Mouse (Mus musculus): ENCODE results near the gene Rgs3. TPM values are rescaled to one million over a fixed set of nuclear protein-coding genes. Genes with fewer than 3 reads are reported as not detected.

The Rgs3 gene
- total RNA-seq, 1 experiment from 2014 or later: 6.2 TPM

DNA sequence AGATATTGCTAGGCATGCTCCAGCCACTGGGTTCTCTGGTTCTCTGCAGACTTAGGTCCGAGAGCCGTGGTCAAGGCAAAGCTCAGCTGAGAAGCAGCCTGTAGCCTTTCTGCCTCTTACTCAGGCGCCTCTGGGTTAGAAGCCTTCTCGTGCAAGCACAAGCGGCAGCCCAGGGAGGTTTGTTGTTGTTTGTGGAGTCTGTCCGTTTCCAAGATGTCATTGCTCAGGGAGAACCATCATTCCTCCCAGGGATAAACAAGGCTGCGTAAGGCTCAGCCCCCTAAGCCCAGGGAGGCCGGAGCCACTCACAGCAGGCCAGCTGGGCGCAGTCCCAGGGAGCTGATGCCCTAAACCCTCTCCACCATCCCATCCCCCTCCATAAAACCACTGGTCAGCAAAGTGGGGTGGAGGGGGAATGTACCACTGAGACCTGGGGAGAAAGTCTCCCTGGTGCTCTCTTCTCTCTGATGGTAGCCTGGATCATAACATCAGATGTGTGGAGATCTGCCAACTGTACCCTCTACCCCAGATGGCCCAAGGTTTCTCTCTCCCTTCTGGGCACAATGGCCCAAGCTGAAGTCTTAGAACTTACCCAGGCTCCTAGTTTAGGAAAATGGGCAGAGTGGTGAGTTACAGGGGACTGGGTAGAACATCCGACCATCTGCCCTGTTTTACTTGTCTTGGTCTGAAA lies 117.5 kb downstream of the Rgs3 start:
- ATAC-seq (replicated peaks; ENCODE audit: low read depth, poor library complexity, severe bottlenecking): no peak

DNA sequence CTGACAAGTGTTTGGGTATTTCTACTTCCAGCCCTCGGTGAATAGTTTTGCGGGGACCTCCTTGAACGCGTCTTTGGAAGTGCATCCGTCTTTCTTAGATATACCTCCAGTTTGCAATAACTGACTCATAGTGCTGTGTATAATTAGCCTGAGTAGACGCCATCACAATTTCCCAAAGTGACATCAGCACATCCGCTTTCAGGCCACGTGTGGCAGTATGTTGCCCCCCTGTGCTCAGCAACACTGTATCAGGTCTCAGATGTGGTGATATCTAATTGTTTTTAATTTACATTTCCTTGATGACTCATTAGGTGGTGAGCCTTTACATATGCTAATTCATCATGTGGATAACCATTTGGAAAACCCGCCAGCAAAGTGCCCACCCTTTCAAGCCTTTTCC lies 119.5 kb downstream of the Rgs3 start:
- ATAC-seq (replicated peaks; ENCODE audit: low read depth, poor library complexity, severe bottlenecking): no peak

DNA sequence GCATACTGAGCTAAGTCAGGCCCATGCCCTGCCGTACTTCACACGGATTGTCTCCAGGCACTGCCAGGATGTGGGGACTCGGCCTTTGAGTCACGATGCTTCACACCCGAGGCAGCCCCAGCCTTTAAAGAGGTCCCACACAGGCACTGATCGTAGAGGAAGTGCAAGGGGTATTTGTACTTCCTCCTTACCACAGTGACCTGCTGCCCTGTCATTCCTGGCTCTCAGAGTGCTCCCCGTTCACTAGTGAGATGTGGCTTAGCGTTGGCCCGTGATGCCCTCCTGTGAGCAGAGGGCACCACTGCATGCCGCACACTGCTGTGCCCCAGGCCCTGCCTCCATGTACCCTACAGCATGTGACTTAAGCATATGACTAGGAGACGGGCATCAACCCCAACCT lies 121.8 kb downstream of the Rgs3 start:
- ATAC-seq (replicated peaks; ENCODE audit: low read depth, poor library complexity, severe bottlenecking): peak; percentile 85

DNA sequence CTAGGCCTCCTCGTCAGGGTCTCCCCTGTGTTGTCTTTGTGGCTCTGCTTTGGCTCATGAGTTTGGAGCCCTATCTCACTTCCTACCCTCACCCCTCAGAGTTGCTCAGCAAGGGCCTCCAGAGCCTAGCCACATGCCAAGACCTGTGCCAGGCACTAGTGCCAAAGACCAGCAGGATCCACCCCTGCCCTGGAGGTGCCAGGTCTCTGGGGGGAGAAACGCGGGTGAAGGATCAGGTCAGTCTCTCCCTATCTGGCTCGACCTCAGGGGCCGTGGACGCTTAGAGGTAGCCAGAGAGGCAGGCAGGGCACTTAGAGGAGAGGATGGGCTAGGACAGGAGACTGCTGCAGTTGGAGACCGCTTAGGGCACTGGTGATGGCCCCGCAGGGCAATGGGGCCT lies 122.7 kb downstream of the Rgs3 start:
- no peak for ATAC-seq (replicated peaks; ENCODE audit: low read depth, poor library complexity, severe bottlenecking)

DNA sequence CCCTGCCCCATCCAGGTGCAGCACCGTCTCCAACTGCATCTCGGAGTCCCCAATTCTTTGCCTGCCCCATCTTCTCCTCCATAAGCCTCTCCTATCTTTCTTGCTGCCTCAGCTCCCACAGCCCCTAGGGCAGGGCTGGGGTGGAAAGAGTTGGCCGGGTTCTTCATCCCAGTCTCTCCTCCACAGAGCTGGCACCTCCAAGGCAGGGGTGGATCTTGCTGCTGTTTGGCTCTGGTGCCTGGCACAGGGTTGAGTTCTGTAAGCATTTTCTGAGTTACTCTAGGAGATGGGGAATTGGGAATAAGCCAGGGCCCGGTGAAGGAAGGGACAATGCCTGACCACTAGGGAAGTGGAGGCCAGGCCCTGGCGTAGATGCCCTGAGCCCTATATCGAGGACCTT lies 123.5 kb downstream of the Rgs3 start:
- no peak for ATAC-seq (replicated peaks; ENCODE audit: low read depth, poor library complexity, severe bottlenecking)

DNA sequence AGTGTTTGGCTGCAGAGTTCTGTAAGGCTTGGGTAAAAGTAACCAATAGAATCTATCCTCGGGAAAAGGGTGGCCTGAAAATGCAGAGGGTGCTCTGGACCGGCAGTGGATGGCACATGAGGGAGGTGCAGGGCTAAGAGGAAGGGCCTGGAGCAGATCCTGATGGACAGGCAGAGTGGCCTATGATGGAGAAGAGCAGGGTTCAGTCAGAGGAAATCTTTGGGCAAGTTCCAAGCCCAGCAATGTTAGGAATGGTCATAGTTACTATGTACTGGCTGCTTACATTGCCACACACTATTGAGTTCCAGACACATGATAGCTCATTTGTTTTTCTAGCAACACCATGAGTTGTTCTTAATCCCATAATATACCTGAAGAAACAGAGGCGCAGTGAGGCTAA lies 124.7 kb downstream of the Rgs3 start:
- ATAC-seq (replicated peaks; ENCODE audit: low read depth, poor library complexity, severe bottlenecking): no peak

DNA sequence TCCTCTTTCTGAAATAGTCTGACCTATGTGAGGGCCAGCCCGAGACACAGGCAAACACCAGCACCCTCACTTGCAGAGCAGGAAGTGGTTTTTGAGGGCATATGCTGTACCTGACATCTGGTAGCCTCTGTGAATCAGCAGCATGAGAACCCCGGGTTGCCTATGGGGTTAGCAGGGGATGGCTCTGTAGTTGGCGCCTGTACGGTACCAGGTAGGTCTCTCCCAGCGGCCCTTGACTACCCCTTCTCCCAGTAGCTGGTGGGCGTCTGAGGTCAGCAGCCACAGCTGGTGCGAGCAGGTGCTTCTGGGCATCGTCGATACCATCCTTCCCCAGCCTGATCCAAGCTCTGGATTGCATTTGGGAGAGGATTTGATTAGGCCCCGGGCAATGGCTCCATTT lies 125.6 kb downstream of the Rgs3 start:
- ATAC-seq (replicated peaks; ENCODE audit: low read depth, poor library complexity, severe bottlenecking): peak; percentile 64

DNA sequence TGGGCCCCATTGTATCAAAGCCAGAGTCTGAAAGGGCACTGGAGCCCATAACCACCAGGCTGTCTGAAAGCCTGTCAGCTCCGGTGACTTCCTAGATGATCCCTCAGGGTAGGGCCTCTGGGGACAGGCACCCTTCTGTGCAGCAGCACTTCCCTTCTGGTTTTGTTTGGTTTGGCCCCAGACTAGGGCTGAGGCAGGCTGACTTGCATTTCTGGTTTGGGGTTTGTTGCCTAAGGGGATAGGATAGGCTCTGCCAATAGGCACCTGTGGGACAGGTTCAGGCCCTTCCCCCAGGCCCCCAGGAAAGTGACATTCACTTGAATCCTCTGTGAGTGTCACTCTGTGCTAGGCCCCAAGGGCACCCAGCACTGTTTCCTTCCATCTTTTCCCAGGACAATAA lies 127.1 kb downstream of the Rgs3 start:
- ATAC-seq (replicated peaks; ENCODE audit: low read depth, poor library complexity, severe bottlenecking): peak; percentile 66

DNA sequence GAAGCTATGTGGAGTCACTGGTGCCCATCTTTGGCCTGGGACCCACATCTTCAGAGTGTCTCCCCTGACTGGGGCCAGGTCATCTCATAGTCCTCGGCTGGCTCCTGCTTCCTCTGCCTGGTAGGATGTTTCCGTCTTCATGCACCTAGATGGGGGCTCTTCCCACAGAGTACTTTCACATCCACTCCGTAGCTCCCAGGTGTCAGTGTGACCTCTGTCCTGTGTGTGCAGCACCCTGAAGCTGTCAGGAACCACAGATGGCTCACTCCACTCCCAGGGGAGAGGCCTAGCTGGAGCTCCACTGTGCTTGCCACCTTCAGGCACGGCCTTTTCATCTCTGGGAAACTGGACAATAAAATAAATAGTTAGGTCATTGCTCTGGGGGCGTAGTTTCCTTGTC lies 128.5 kb downstream of the Rgs3 start:
- no peak for ATAC-seq (replicated peaks; ENCODE audit: low read depth, poor library complexity, severe bottlenecking)

DNA sequence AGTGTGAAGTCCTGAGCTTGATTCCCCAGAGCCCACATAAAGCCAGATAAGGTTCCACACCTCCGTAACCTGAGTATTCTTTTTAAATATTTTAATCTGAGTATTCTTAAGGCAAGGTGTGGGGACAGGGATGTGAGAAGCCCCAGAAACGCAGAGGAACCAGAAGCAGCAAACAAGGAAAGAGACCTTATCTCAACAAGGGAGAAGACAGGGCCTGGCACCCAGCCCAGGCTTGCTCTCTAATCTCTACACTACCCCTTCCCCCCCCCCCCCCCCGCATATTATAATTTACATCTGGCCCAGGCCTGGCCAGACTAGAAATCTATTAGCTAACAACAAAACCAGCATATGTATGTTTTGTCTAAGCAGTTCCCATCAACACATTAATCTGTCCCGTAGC lies 131.3 kb downstream of the Rgs3 start:
- no peak for ATAC-seq (replicated peaks; ENCODE audit: low read depth, poor library complexity, severe bottlenecking)

DNA sequence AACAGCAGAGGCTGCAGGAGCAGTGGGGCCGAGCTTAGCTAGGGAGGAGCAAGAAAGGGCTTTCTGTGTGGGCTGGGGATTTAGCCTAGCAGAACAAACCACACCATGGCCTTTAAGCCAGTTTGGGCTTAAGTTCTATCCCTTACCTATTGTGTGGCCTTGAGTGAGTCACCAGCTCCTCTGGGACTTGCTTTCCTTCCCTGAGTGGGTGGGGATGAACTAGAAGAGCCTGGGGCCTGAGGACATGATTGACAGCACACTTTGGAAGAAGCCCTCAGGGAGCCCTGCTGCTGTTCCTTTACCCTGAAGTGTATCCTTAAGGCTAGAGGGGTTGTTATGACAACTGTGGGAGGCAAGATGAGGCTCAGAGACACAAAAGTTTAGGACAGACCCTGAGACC lies 132.0 kb downstream of the Rgs3 start:
- no peak for ATAC-seq (replicated peaks; ENCODE audit: low read depth, poor library complexity, severe bottlenecking)

DNA sequence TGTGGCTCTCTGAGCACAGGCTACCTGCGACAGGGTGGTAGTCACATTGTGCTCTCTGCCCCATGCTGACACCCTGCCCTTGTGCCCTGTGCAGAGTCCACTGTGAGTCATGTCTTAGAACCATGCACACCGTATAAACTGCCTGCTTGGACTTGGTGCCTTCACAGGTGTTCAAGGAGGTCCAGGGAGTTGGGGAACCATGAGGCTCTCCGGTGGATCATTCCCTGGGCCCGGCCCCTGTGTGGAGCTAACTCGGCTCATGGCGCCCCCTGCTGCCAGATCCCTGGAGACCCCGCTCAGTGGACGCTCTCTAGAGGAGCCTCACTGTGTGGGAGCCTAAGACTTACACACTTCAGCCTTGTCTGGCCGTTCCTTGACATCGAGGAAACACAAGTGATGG lies 134.2 kb downstream of the Rgs3 start:
- peak; percentile 46; the same call in 1 of the 2 replicates for ATAC-seq (replicated peaks; ENCODE audit: low read depth, poor library complexity, severe bottlenecking)

DNA sequence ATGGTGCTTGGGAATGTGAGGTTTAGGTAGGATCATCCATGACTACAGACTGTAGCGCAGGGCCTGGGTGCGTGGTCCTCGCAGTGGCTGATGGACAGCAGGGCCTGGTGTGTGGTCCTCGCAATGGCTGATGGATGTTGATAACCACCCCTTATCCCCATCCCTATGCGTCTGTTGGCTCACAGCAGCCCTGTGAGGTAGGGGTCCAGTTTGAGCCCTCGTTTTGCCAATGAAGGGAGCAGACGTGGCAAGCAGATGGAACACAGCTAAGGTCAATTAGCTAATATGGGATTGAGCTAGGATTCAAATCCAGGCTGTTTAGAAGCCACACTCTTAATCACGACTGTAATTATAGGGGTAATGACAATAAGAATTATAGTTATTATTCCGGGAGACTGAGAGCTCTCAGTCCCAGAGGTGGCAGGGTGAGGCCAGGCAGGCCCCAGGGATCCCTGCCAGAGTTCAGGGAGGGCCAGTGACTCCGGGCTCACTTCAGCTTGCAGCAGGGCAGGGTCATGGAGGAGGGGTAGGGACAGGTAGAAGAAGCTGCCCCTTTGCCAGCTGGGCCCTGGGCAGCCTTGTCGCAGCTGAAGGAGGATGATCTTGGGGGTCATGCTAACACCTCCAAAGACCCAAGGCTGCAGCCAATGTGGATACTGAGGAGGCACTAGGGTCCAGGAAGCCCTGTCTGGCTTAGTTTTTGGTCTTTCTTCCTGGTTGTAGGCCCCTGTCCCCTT lies 135.2 kb downstream of the Rgs3 start:
- no peak for ATAC-seq (replicated peaks; ENCODE audit: low read depth, poor library complexity, severe bottlenecking)

DNA sequence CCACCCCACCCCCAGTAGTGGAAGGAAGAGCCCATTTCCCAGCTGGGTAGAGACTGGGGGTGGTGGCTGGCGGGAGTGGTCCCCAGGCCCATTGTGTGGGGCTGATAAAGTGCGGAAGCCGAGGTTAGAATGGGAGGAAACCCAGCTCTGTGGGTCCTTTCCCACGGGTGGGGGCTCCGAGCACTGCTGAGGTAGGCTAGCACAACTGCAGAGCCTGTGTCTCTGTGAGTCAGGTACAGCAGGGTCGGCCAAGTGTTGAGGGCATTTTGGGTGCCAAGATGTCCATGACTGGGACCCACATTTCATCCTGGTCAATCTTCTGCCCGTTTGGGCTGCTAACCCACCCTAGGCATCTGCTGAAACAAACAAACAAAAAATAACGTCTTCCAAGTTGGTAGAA lies 135.9 kb downstream of the Rgs3 start:
- ATAC-seq (replicated peaks; ENCODE audit: low read depth, poor library complexity, severe bottlenecking): no peak

DNA sequence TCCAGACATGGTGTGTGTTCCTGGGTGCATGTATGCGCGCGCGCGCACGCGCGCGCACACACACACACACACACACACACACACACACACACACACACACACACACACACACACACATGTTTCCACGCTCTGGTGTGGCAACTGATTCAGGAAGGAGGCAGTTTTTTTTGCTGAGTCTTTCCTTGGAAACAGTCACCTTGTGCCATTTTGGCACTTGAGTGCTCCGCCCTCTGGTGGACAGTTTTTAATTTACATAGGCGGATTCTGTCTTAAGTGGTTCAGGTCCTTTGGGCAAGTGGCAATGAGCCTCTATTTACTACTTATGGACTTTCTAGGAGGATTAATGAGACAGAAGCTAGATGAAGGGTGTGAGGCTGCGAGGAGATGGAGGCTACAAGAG lies 136.3 kb downstream of the Rgs3 start:
- peak; percentile 35; the same call in 1 of the 2 replicates for ATAC-seq (replicated peaks; ENCODE audit: low read depth, poor library complexity, severe bottlenecking)

DNA sequence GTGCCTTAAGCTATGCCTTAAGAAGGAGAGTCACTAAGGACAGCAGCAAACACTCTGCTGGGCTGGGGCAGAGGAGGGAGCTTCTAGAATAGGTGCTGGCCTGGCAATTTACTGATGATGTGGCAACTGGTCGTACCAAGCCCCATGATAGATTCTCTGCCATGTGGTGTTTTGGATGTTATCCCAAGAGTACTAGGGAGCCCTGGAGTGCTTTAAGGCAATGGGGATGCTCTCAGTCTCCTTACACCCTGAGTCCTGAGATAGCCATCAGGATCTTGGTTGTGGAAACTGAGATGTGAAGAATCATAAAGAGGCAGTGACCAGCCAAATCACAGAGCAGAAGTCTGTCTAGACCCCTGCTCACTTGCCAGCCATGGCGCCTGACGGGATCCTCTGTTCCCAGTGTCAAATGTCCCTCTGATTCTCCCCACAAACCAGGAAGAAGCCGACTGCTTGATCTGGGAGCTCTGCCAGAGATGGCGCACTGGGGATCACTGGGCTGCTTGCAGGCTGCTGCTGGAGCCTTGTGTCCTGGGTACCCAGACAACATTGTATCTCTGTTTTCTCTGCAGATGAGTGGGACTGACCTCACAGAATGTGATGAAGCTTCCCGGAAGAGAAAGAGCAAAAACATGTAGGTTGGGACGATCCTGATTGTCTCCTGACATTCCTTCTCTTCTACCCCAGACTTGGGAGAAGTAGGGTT lies 137.2 kb downstream of the Rgs3 start:
- ATAC-seq (replicated peaks; ENCODE audit: low read depth, poor library complexity, severe bottlenecking): no peak

DNA sequence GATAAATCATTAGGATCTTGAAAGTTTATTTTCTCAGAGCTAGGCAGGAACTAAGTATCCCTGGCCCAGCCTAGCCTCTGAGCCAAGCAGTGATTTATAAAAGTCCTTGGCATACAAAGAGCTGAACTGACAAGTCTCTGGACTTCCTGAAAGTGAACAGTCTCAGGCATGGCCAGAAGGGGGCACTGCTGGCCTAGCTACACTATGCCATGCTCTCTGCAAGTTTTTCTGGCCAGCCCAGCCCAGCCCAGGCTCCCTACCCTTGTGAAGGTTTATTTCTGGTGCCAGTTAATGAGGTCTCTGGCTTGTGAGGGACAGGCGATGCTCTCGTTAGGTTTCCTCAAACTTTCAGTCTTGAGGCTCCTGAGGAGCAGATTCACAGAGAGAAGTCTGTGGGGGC lies 137.8 kb downstream of the Rgs3 start:
- ATAC-seq (replicated peaks; ENCODE audit: low read depth, poor library complexity, severe bottlenecking): peak; percentile 61

DNA sequence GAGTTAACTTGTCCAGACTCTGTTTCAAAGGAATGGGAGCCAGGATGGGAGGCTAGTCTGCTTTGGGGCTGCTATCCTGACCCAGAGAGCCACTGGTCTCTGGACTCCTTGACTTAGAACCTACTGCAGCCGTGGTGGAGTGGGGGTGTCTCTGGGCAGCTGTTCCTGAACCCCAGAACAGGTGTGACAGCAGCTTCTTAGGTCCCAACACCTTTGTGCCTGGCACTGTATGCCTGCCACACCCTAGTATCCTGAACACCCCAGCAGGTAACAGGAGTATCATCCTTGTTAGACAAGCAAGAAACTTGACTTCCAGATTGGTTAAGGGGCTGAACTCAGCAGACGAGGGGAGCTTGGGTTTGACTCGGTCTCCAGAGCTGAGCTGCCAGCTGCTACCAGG lies 138.9 kb downstream of the Rgs3 start:
- no peak for ATAC-seq (replicated peaks; ENCODE audit: low read depth, poor library complexity, severe bottlenecking)

DNA sequence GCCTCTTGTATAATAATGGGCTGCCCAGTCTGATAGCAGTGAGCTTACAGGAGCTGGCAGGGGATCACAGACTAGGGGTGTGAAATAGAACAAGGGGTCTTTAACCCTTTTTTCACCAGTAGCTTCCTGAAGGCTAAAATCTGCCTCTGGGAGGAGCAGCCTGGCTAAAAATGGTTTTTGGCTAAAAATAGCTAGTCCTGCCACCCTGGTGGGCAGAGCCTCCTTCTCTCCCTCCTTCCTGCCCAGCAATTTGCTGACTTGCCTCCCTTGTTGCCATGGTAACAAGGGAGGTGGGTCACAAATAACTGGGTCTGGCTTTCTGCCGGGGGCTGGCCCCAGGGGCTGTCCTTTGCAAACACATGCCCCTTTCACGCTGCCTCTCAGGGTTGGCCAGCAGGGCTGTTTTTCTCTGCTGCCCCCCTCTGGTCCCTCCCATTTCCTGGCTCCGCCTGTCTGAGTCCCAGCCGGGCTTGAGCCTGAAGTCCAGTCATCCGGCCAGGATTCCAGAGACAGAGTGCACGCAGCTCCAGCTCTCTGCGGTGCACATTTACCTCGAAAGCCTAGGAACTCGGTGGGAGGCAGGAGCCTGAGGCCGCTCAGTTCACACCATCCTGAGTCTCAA lies 139.7 kb downstream of the Rgs3 start:
- ATAC-seq (replicated peaks; ENCODE audit: low read depth, poor library complexity, severe bottlenecking): peak; percentile 88

DNA sequence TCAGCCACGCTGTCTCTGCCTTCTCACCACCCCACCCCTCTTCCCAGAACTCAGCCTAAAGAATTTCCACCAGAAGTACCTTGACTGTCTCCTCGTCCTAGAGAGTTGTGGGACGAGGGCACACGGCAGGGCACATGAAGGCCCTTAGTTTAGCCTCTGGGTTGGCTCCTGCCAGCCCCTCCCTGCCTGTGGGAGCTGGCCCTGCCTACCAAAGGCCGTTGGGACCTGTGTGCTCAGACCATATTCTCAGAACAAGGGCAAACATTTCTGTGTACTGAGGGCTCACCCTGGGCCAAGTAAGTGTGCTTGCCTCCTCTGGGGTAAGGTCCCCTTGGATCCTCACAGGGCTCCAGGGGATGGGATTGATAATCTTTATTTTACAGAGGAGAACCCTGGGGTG lies 140.8 kb downstream of the Rgs3 start:
- ATAC-seq (replicated peaks; ENCODE audit: low read depth, poor library complexity, severe bottlenecking): no peak

DNA sequence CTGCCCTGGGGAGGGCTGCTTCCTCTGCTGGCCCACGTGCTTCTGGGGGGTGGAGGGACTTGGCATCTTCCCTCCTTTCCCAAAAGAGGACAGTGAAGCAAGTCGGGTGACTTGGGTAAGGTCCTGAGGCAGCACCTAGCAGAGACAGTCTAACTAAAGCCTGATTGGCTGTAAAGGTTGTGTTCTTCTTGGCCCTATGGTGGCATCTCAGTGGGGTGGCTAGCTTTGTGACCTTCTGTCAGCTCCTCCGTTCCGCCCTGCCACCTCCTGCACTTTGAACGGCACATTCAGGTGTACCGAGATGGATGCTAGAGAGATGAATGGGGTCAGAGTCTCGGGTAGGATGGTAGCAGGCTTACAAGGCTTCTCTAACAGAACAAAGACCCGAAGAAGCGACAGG lies 143.5 kb downstream of the Rgs3 start:
- no peak for ATAC-seq (replicated peaks; ENCODE audit: low read depth, poor library complexity, severe bottlenecking)
